19 mouse cellular contexts compared by ENCODE assay signal in the genomic region with DNA sequence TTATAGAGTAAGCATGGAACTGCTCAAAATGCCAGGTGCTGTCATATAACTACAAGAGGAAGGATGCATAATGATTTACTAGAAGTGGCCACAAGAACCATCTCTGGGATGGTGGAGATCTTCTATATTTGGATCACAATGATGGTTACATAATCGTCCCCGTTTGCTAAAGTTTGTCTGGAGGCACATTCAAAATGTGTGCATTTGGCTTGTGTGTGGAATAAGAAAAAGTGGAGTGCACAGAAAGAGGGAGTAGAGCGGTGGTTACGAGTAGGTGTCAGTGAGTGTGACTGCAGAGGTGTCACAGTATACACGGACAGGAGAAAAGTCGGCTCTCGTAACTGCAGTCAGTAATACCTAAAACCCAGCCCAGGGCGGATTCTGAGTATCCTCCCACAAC.
DNase-seq lines count a peak whose midpoint lies in the region; ATAC-seq lines count a peak whose summit lies in the region.
"Had no signal": no experiment of that assay in that cellular context is flagged by ENCODE, and none has a peak within 500 bp of the region (broad histone marks: within the 10 kb centered on the region; RNA-seq: fewer than 3 reads in every experiment).

No protein-coding gene starts in this region.

- H3K4me1 ChIP-seq in midbrain, embryonic 14.5 days (ENCODE audit: control insufficient read depth, insufficient read depth, low read length): 0 out of 2 replicates have a peak, but pooled peaks cover 5% of the 10 kb centered on the region
- peaks cover 3% of the 10 kb centered on the region; the same call in 1 of the 2 replicates for H3K4me1 ChIP-seq in midbrain, embryonic 16.5 days (ENCODE audit: control insufficient read depth, insufficient read depth, low read length)
- H3K4me1 ChIP-seq: embryonic facial prominence, embryonic 12.5 days; forebrain, embryonic 15.5 days; heart, embryonic 15.5 days had no signal

- intact Hi-C loops in left cerebral cortex, postnatal 4 days (cut with DNase I): no loop called here

- H3K4me3 ChIP-seq in midbrain, embryonic 14.5 days (replicated peaks; ENCODE audit: low read depth, low read length): no peak overlapping the region
- no peak overlapping the region for H3K4me3 ChIP-seq in midbrain, embryonic 16.5 days (ENCODE audit: low read depth, low read length)
- H3K4me3 ChIP-seq: embryonic facial prominence, embryonic 12.5 days; forebrain, embryonic 15.5 days; heart, adult 2 months; heart, embryonic 15.5 days had no signal

- peak overlapping the region; percentile 13; the same call in 1 of the 2 replicates for H3K27ac ChIP-seq in midbrain, embryonic 14.5 days (replicated peaks; ENCODE audit: low read depth, low read length)
- no peak overlapping the region for H3K27ac ChIP-seq in midbrain, embryonic 16.5 days (ENCODE audit: low read length)
- H3K27ac ChIP-seq: embryonic facial prominence, embryonic 12.5 days; forebrain, embryonic 15.5 days; heart, adult 2 months; heart, embryonic 15.5 days; hindbrain, postnatal 0 days had no signal

- WGBS in midbrain, embryonic 14.5 days: 87% methylated on average over 8 of the region's 8 CpGs
- WGBS in midbrain, embryonic 16.5 days: 84% methylated on average over 8 of the region's 8 CpGs

- peak; percentile 33 to 71 for DNase-seq in frontal cortex, adult 2 months (ENCODE audit: extremely low spot score in 1 of 2, low spot score in 1 of 2)
- no peak for DNase-seq in frontal cortex, postnatal 14 days (ENCODE audit: low spot score in 2 of 2)
- peak; percentile 31 for DNase-seq in left cerebral cortex, adult 11 months (ENCODE audit: low spot score)
- DNase-seq in left cerebral cortex, postnatal 4 days: no peak
- no peak for DNase-seq in midbrain, embryonic 14.5 days
- peak; percentile 67 for DNase-seq in telencephalon, adult 2 months (ENCODE audit: low read depth, low spot score)
- DNase-seq: adrenal gland, postnatal 10 days; cerebellum, adult 11-12 months; cerebellum, adult 9-10 months; cerebellum, postnatal 25 days; gastrocnemius, postnatal 14 days; heart, adult 2 months; heart, postnatal 14 days had no signal

- no peaks in the 10 kb centered on the region for H3K36me3 ChIP-seq in midbrain, embryonic 14.5 days (ENCODE audit: control insufficient read depth, insufficient read depth, low read length)
- H3K36me3 ChIP-seq in midbrain, embryonic 16.5 days (ENCODE audit: control insufficient read depth, insufficient read depth, low read length): no peaks in the 10 kb centered on the region
- H3K36me3 ChIP-seq: embryonic facial prominence, embryonic 12.5 days; forebrain, embryonic 15.5 days; heart, embryonic 15.5 days had no signal

- no peaks in the 10 kb centered on the region for H3K27me3 ChIP-seq in midbrain, embryonic 14.5 days (ENCODE audit: control insufficient read depth, insufficient read depth, low read length)
- H3K27me3 ChIP-seq in midbrain, embryonic 16.5 days (ENCODE audit: control insufficient read depth, insufficient read depth, low read depth, low read length): no peaks in the 10 kb centered on the region
- H3K27me3 ChIP-seq: embryonic facial prominence, embryonic 12.5 days; forebrain, embryonic 15.5 days; heart, embryonic 15.5 days had no signal

- no peak for ATAC-seq in midbrain, embryonic 14.5 days (ENCODE audit: low FRiP score, low TSS enrichment)
- no peak for ATAC-seq in midbrain, embryonic 16.5 days
- ATAC-seq: forebrain, embryonic 15.5 days; hindbrain, postnatal 0 days had no signal

- no peak overlapping the region for H3K4me2 ChIP-seq in midbrain, embryonic 14.5 days (ENCODE audit: low read length)
- H3K4me2 ChIP-seq in midbrain, embryonic 16.5 days (ENCODE audit: low read length): no peak overlapping the region
- H3K4me2 ChIP-seq: embryonic facial prominence, embryonic 12.5 days; forebrain, embryonic 15.5 days; heart, embryonic 11.5 days; heart, embryonic 15.5 days had no signal

- H3K9me3 ChIP-seq in midbrain, embryonic 14.5 days (ENCODE audit: control insufficient read depth, low read length): no peaks in the 10 kb centered on the region
- no peaks in the 10 kb centered on the region for H3K9me3 ChIP-seq in midbrain, embryonic 16.5 days (replicated peaks; ENCODE audit: control insufficient read depth, low read length, poor library complexity, severe bottlenecking)
- H3K9me3 ChIP-seq: embryonic facial prominence, embryonic 12.5 days; forebrain, embryonic 15.5 days; heart, embryonic 15.5 days had no signal

- no peak overlapping the region for H3K9ac ChIP-seq in midbrain, embryonic 14.5 days (replicated peaks; ENCODE audit: low read length)
- H3K9ac ChIP-seq in midbrain, embryonic 16.5 days (ENCODE audit: low read depth, low read length): no peak overlapping the region
- H3K9ac ChIP-seq: embryonic facial prominence, embryonic 12.5 days; forebrain, embryonic 15.5 days; heart, embryonic 15.5 days had no signal

Comparison
In these comparisons a context has a peak if more than half of its experiments do, and no peak if none do; other contexts are left out.
1. DNase-seq: peak in frontal cortex, adult 2 months (2 of 2), left cerebral cortex, adult 11 months (single experiment) and telencephalon, adult 2 months (single experiment); none in frontal cortex, postnatal 14 days (0 of 2), left cerebral cortex, postnatal 4 days (single experiment) and midbrain, embryonic 14.5 days (single experiment).